Mouse (Mus musculus) myocyte (in vitro differentiated cells): ENCODE data around the gene F7. TPM values are rescaled to one million over a fixed set of nuclear protein-coding genes. Genes with fewer than 3 reads are reported as not detected.

Experiments
- H3K27me3 ChIP-seq: one replicate; pipeline ENCODE4 v1.6.1; 2011; ENCODE audit not compliant: control insufficient read depth, insufficient read depth, insufficient read length
- H3K36me3 ChIP-seq: one replicate; pipeline ENCODE4 v1.6.1; 2011; ENCODE audit not compliant: control insufficient read depth, insufficient read depth
- H3K4me2 ChIP-seq: one replicate; pipeline ENCODE4 v1.6.1; 2011; ENCODE audit warnings: low read depth, control low read depth
- H3K4me3 ChIP-seq: one replicate; pipeline ENCODE4 v1.5.1; 2011; ENCODE audit warnings: mild to moderate bottlenecking, control low read depth, moderate library complexity
- H3K79me2 ChIP-seq: one replicate; pipeline ENCODE4 v1.6.1; 2011; ENCODE audit not compliant: control insufficient read depth, insufficient read depth
- H3ac ChIP-seq: one replicate; pipeline ENCODE4 v1.6.1; 2011; ENCODE audit not compliant: control insufficient read depth, insufficient read length
- CEBPB ChIP-seq: IDR thresholded peaks from 2 replicates; pipeline ENCODE4 v1.6.1; 2011; ENCODE audit warnings: mild to moderate bottlenecking, moderate library complexity; ENCODE audit not compliant: poor library complexity, insufficient read depth, severe bottlenecking
- E2F4 ChIP-seq: IDR thresholded peaks from one replicate; pipeline ENCODE4 v1.6.1; 2011; ENCODE audit warnings: mild to moderate bottlenecking, control low read depth, moderate library complexity; ENCODE audit not compliant: insufficient read depth
- MAX ChIP-seq: IDR thresholded peaks from one replicate; pipeline ENCODE4 v1.6.1; 2011; ENCODE audit warnings: low read depth, mild to moderate bottlenecking, control low read depth
- MYOD1 ChIP-seq, 3 experiments: IDR thresholded peaks; one replicate each; pipeline ENCODE4 v1.6.1; 2011; ENCODE audit warnings: control low read depth in 2 of 3, low read depth in 2 of 3, mild to moderate bottlenecking in 2 of 3, moderate library complexity in 1 of 3; ENCODE audit not compliant: insufficient read length in 2 of 3, control insufficient read depth in 1 of 3
- MYOG ChIP-seq, 3 experiments: IDR thresholded peaks; one replicate each; pipeline ENCODE4 v1.6.1; 2011; ENCODE audit warnings: control low read depth in 2 of 3, low read depth in 2 of 3, mild to moderate bottlenecking in 2 of 3; ENCODE audit not compliant: insufficient read length in 2 of 3, control insufficient read depth in 1 of 3, insufficient read depth in 1 of 3
- POLR2A ChIP-seq: IDR thresholded peaks from one replicate; pipeline ENCODE4 v1.6.1; 2011; ENCODE audit warnings: low read depth, mild to moderate bottlenecking, control low read depth, moderate library complexity; ENCODE audit not compliant: insufficient read length
- POLR2AphosphoS2 ChIP-seq: IDR thresholded peaks from one replicate; pipeline ENCODE4 v1.6.1; 2011; ENCODE audit warnings: low read depth, control low read depth; ENCODE audit not compliant: insufficient read length
- REST ChIP-seq: IDR thresholded peaks from one replicate; pipeline ENCODE4 v1.6.1; 2011; ENCODE audit warnings: mild to moderate bottlenecking, control low read depth, moderate library complexity; ENCODE audit not compliant: insufficient read depth, insufficient read length
- SRF ChIP-seq: IDR thresholded peaks from one replicate; pipeline ENCODE4 v1.6.1; 2011; ENCODE audit warnings: low read depth; ENCODE audit not compliant: control insufficient read depth, insufficient read length
- TCF12 ChIP-seq: IDR thresholded peaks from one replicate; pipeline ENCODE4 v1.6.1; 2011; ENCODE audit warnings: mild to moderate bottlenecking, control low read depth; ENCODE audit not compliant: poor library complexity, insufficient read depth, severe bottlenecking
- TCF3 ChIP-seq: IDR thresholded peaks from one replicate; pipeline ENCODE4 v1.6.1; 2011; ENCODE audit warnings: low read depth, control low read depth; ENCODE audit not compliant: insufficient read length
- USF1 ChIP-seq: IDR thresholded peaks from one replicate; pipeline ENCODE4 v1.6.1; 2011; ENCODE audit warnings: low read depth, mild to moderate bottlenecking, control low read depth, moderate library complexity
- polyA plus RNA-seq: library from polyadenylated mRNA; unstranded; fragments of >200 nt; fragmentation: generic; extraction: Trizol; gene quantifications from one replicate; pipeline ENCODE4 v1.2.1, GENCODE M21; 2012; ENCODE audit warnings: missing spikeins

Gene F7
- polyA plus RNA-seq, 1 experiment, result 0.08 TPM

DNA sequence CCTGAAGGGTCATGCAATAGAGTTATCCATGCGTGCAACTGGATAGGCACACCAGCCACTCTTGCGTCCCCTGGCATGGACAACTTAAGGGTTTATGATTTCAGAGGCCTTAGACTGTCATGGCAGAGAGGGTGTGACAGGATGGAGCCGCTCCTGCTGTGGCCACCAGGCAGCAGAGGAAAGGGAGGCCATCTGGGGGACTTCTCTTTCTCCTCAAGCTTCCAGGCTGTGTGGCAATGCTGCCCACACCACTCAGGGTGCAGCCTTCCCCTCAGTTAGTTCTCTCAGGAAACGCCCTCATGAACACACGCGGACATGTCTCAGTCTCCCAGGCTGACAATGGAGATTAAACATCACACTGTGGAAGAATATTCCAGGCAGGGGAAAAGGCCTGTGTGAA lies 13.2 kb downstream of the F7 start:
- no peak overlapping the region for H3K4me2 ChIP-seq
- TF ChIP-seq USF1 (no peak), MYOD1 (IDR thresholded peaks at IDR 0.05; ENCODE audit: control insufficient read depth in 1 of 3, insufficient read length in 2 of 3, low read depth in 2 of 3) (no peak), MYOG (IDR thresholded peaks at IDR 0.05; ENCODE audit: control insufficient read depth in 1 of 3, insufficient read depth in 1 of 3, insufficient read length in 2 of 3, low read depth in 2 of 3) (no peak), E2F4 (no peak), POLR2AphosphoS2 (no peak)
- no peak overlapping the region for H3K4me3 ChIP-seq
- H3K36me3 ChIP-seq, result no peaks in the 10 kb centered on the region
- H3K27me3 ChIP-seq, result peaks cover 66% of the 10 kb centered on the region
- no peaks in the 10 kb centered on the region for H3K79me2 ChIP-seq
- no peak overlapping the region for H3ac ChIP-seq

DNA sequence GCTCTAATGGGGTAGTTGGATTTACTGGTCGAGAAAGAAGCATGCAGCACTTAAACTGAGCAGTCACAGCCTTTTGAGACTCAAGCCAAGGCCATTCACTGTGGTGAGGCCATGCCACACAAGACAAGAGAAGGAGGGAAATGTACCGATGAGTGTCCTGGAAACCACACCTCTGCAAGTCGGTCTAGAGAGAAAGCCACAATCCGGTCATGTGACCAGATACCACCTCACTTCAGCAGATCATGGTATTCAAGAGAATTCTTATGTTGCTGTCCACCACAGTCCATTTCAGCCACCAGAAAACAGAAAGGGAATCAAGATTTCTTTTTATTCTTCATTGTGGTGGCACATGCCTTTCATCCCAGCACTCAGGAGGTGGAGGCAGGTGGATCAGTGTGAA lies 15.6 kb downstream of the F7 start:
- no peaks in the 10 kb centered on the region for H3K79me2 ChIP-seq
- no peak overlapping the region for H3ac ChIP-seq
- TF ChIP-seq USF1, result no peak
- no peak for TF ChIP-seq MYOG (IDR thresholded peaks at IDR 0.05; ENCODE audit: control insufficient read depth in 1 of 3, insufficient read depth in 1 of 3, insufficient read length in 2 of 3, low read depth in 2 of 3)
- TF ChIP-seq REST, result no peak
- TF ChIP-seq E2F4, result no peak
- no peak for TF ChIP-seq MYOD1 (IDR thresholded peaks at IDR 0.05; ENCODE audit: control insufficient read depth in 1 of 3, insufficient read length in 2 of 3, low read depth in 2 of 3)
- no peak for TF ChIP-seq POLR2A
- TF ChIP-seq SRF, result no peak
- TF ChIP-seq CEBPB, result no peak
- no peak for TF ChIP-seq MAX
- no peak for TF ChIP-seq POLR2AphosphoS2
- H3K4me2 ChIP-seq, result no peak overlapping the region
- H3K36me3 ChIP-seq, result no peaks in the 10 kb centered on the region
- H3K4me3 ChIP-seq, result no peak overlapping the region
- H3K27me3 ChIP-seq, result peaks cover 56% of the 10 kb centered on the region

DNA sequence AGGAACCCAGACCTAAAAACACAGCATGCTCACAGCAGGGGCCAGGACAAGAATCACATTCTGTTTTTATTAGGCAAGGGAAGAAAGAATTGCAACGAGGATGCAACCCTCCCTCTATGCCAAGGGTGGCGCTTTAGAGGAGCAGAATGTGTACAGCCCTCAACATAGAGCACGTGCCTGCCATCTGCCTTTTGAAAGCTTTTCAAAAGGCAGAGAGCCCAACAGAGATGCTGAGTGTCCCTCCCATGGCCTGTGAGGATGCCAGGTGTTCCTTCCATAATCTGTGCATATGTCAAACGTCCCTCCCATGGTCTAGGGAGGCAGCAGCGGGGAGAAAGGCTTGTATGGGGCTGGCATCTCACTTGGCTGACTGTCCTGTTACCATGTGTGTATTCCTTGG lies 21.8 kb downstream of the F7 start:
- no peaks in the 10 kb centered on the region for H3K79me2 ChIP-seq
- no peak overlapping the region for H3ac ChIP-seq
- H3K27me3 ChIP-seq, result peaks cover 43% of the 10 kb centered on the region
- TF ChIP-seq MAX (no peak), TCF3 (no peak), USF1 (no peak)
- no peaks in the 10 kb centered on the region for H3K36me3 ChIP-seq
- H3K4me3 ChIP-seq, result no peak overlapping the region
- H3K4me2 ChIP-seq, result no peak overlapping the region

DNA sequence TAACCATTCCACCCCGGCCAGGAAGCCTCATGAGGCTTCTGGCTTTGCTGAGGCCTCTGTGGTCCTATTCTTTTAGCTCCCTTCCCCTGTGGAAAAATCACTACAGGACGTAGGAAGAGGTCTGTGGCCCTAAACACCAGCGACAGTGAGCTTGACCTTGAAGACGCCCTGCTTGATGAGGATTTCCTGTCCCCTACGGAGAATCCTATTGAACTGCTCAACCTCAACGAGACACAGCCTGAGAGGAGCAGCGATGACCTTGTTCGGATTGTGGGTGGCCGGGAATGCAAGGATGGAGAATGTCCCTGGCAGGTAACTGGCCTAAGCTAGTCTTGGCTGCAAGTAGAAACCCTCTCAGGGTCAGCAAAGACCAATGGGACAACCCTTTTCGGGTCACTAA lies 24.7 kb downstream of the F7 start:
- Histone ChIP-seq H3K36me3 (no peaks in the 10 kb centered on the region), H3K4me3 (no peak overlapping the region), H3K4me2 (no peak overlapping the region), H3K27me3 (peaks cover 60% of the 10 kb centered on the region), H3ac (no peak overlapping the region), H3K79me2 (no peaks in the 10 kb centered on the region)
- TF ChIP-seq MAX (no peak), USF1 (no peak), CEBPB (no peak), REST (no peak)

DNA sequence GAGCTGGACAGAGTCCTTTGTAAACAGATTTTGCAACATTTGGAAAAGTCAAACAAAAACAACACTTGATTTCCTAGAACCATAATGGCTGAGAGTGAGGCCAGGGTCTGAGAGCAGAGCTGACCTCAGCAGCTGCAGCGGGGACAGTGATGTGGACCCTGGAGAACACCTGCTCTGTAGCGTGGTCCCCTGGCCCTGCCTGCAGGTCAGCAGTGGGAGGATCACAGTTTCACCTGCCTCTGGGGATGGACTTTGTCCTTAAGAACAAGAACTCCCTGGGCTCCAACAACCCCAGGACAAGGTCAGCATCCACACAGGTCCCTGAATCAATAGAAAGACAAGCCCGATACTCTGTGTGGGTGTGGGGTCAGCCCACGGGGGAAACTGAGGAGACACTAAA lies 31.5 kb downstream of the F7 start:
- Histone ChIP-seq H3K79me2 (no peaks in the 10 kb centered on the region), H3ac (no peak overlapping the region), H3K36me3 (no peaks in the 10 kb centered on the region), H3K4me2 (no peak overlapping the region), H3K27me3 (peaks cover 68% of the 10 kb centered on the region), H3K4me3 (no peak overlapping the region)
- no peak for TF ChIP-seq MYOG (IDR thresholded peaks at IDR 0.05; ENCODE audit: control insufficient read depth in 1 of 3, insufficient read depth in 1 of 3, insufficient read length in 2 of 3, low read depth in 2 of 3)
- TF ChIP-seq MAX, result no peak
- TF ChIP-seq MYOD1 (IDR thresholded peaks at IDR 0.05; ENCODE audit: control insufficient read depth in 1 of 3, insufficient read length in 2 of 3, low read depth in 2 of 3), result no peak
- TF ChIP-seq E2F4, result no peak
- no peak for TF ChIP-seq CEBPB
- no peak for TF ChIP-seq POLR2AphosphoS2
- no peak for TF ChIP-seq REST
- no peak for TF ChIP-seq TCF12
- no peak for TF ChIP-seq USF1
- no peak for TF ChIP-seq TCF3
- no peak for TF ChIP-seq SRF
- TF ChIP-seq POLR2A, result no peak
